Mouse (Mus musculus): ENCODE results near the gene Rac2. TPM values are rescaled to one million over a fixed set of nuclear protein-coding genes. Genes with fewer than 3 reads are reported as not detected.

Gene Rac2
- total RNA-seq, 2 experiments from 2014 or later, result 0.98 to 3.9 TPM

GRCm38 (mm10) chr15:78530141-78530540, 42.4 kb downstream of the Rac2 start:
- Histone ChIP-seq H3K27ac (peak overlapping the region; percentile 71), H3K4me3 (no peak overlapping the region)
- intact Hi-C loops (cut with DNase I), result no loop called here
- no peak for DNase-seq (ENCODE audit: extremely low spot score in 1 of 2, low spot score in 2 of 2)
- no peak for TF ChIP-seq CTCF (IDR thresholded peaks at IDR 0.05)

- intact Hi-C loops (cut with DNase I), result no loop called here
- peak; percentile 65 to 68 for DNase-seq (ENCODE audit: extremely low spot score in 1 of 2, low spot score in 2 of 2)
- Histone ChIP-seq H3K4me3 (peak overlapping the region; percentile 41), H3K27ac (peak overlapping the region; percentile 71)
- no peak for TF ChIP-seq CTCF (IDR thresholded peaks at IDR 0.05)
These were observed 43.1 kb downstream of the Rac2 start for GRCm38 (mm10) chr15:78529428-78529990.

GRCm38 (mm10) chr15:78528726-78529411, 43.7 kb downstream of the Rac2 start:
- intact Hi-C loops (cut with DNase I), result no loop called here
- peak overlapping the region; percentile 41 for H3K4me3 ChIP-seq
- H3K27ac ChIP-seq, result peak overlapping the region; percentile 71
- TF ChIP-seq CTCF (IDR thresholded peaks at IDR 0.05), result no peak
- no peak for DNase-seq (ENCODE audit: extremely low spot score in 1 of 2, low spot score in 2 of 2)

- TF ChIP-seq CTCF (IDR thresholded peaks at IDR 0.05), result no peak
- H3K4me3 ChIP-seq, result no peak overlapping the region
- intact Hi-C loops (cut with DNase I), result no loop called here
- H3K27ac ChIP-seq, result no peak overlapping the region
- DNase-seq (ENCODE audit: extremely low spot score in 1 of 2, low spot score in 2 of 2), result peak in 1 of 2 experiments; percentile 55
These were observed 44.6 kb downstream of the Rac2 start for GRCm38 (mm10) chr15:78527973-78528372.

GRCm38 (mm10) chr15:78524163-78524562, 48.4 kb downstream of the Rac2 start:
- no peak for DNase-seq (ENCODE audit: extremely low spot score in 1 of 2, low spot score in 2 of 2)
- no peak for TF ChIP-seq CTCF (IDR thresholded peaks at IDR 0.05)
- H3K4me3 ChIP-seq, result no peak overlapping the region
- intact Hi-C loops (cut with DNase I), result no loop called here
- H3K27ac ChIP-seq, result no peak overlapping the region

- Histone ChIP-seq H3K27ac (no peak overlapping the region), H3K4me3 (no peak overlapping the region)
- intact Hi-C loops (cut with DNase I), result no loop called here
- no peak for DNase-seq (ENCODE audit: extremely low spot score in 1 of 2, low spot score in 2 of 2)
- no peak for TF ChIP-seq CTCF (IDR thresholded peaks at IDR 0.05)
These were observed 50.7 kb downstream of the Rac2 start for GRCm38 (mm10) chr15:78521892-78522291.

- intact Hi-C loops (cut with DNase I), result no loop called here
- DNase-seq (ENCODE audit: extremely low spot score in 1 of 2, low spot score in 2 of 2), result no peak
- no peak for TF ChIP-seq CTCF (IDR thresholded peaks at IDR 0.05)
- Histone ChIP-seq H3K4me3 (no peak overlapping the region), H3K27ac (no peak overlapping the region)
These were observed 51.3 kb downstream of the Rac2 start for GRCm38 (mm10) chr15:78521331-78521730.

- intact Hi-C loops (cut with DNase I), result no loop called here
- TF ChIP-seq CTCF (IDR thresholded peaks at IDR 0.05), result no peak
These were observed 52.4 kb downstream of the Rac2 start for GRCm38 (mm10) chr15:78520112-78520715.

GRCm38 (mm10) chr15:78518221-78518620, 54.4 kb downstream of the Rac2 start:
- H3K27ac ChIP-seq, result no peak overlapping the region
- intact Hi-C loops (cut with DNase I), result no loop called here
- no peak for DNase-seq (ENCODE audit: extremely low spot score in 1 of 2, low spot score in 2 of 2)
- H3K4me3 ChIP-seq, result no peak overlapping the region
- TF ChIP-seq CTCF (IDR thresholded peaks at IDR 0.05), result no peak

More at GRCm38 (mm10) chr15:78520112-78520715, 52.4 kb downstream of the Rac2 start:
- Histone ChIP-seq H3K27ac (no peak overlapping the region), H3K4me3 (no peak overlapping the region)
- no peak for DNase-seq (ENCODE audit: extremely low spot score in 1 of 2, low spot score in 2 of 2)

- H3K27ac ChIP-seq, result no peak overlapping the region
- no peak overlapping the region for H3K4me3 ChIP-seq
- intact Hi-C loops (cut with DNase I), result no loop called here
- no peak for DNase-seq (ENCODE audit: extremely low spot score in 1 of 2, low spot score in 2 of 2)
- no peak for TF ChIP-seq CTCF (IDR thresholded peaks at IDR 0.05)
These were observed 56.8 kb downstream of the Rac2 start for GRCm38 (mm10) chr15:78515759-78516158.

- intact Hi-C loops (cut with DNase I), result loop anchor here (1.0 to 5.0 kb wide), 3 partner anchors 18 to 68 kb away; no protein-coding TSS in a partner anchor
- peak; percentile 75 to 81 for DNase-seq (ENCODE audit: extremely low spot score in 1 of 2, low spot score in 2 of 2)
- Histone ChIP-seq H3K27ac (no peak overlapping the region), H3K4me3 (no peak overlapping the region)
- peak; percentile 98 for TF ChIP-seq CTCF (IDR thresholded peaks at IDR 0.05)
These were observed 58.0 kb downstream of the Rac2 start for GRCm38 (mm10) chr15:78514393-78515146.

- DNase-seq (ENCODE audit: extremely low spot score in 1 of 2, low spot score in 2 of 2), result no peak
- no peak overlapping the region for H3K4me3 ChIP-seq
- intact Hi-C loops (cut with DNase I), result loop anchor here (5.0 kb wide), 1 partner anchor 66 kb away; no protein-coding TSS in a partner anchor
- H3K27ac ChIP-seq, result no peak overlapping the region
- no peak for TF ChIP-seq CTCF (IDR thresholded peaks at IDR 0.05)
These were observed 59.6 kb downstream of the Rac2 start for GRCm38 (mm10) chr15:78513019-78513418.

All from left cerebral cortex, adult 2 months (tissue).